Mouse (Mus musculus): ENCODE data around the gene Cdyl. TPM values are rescaled to one million over a fixed set of nuclear protein-coding genes. Genes with fewer than 3 reads are reported as not detected.
A peak's percentile ranks its signal among the peaks of the same experiment; 100 is the strongest.

Gene Cdyl
- polyA plus RNA-seq, 1 experiment, result 41.1 TPM

GRCm38 (mm10) chr13:35798645-35799044 is 139.0 kb downstream of the Cdyl start:
- no peak overlapping the region for H3K27ac ChIP-seq (ENCODE audit: insufficient read depth, low read length)
- TF ChIP-seq CTCF (IDR thresholded peaks at IDR 0.05; ENCODE audit: low read depth, low read length) (peak; percentile 62), EP300 (IDR thresholded peaks at IDR 0.05; ENCODE audit: insufficient read depth, low read depth, low read length) (no peak)
- no peaks in the 10 kb centered on the region for H3K27me3 ChIP-seq (ENCODE audit: control insufficient read depth, insufficient read depth, low read length, poor library complexity, severe bottlenecking)
- H3K9me3 ChIP-seq (replicated peaks; ENCODE audit: control insufficient read depth, insufficient read depth, low read length, poor library complexity, severe bottlenecking), result no peaks in the 10 kb centered on the region
- no peaks in the 10 kb centered on the region for H3K36me3 ChIP-seq (ENCODE audit: control insufficient read depth, insufficient read depth, low read length, poor library complexity, severe bottlenecking)
- no peak overlapping the region for H3K4me3 ChIP-seq (ENCODE audit: low read depth, low read length)
- H3K4me1 ChIP-seq (ENCODE audit: control insufficient read depth, insufficient read depth, low read length), result peaks cover 7% of the 10 kb centered on the region
- H3K9ac ChIP-seq (ENCODE audit: low read depth, poor library complexity, severe bottlenecking), result no peak overlapping the region

GRCm38 (mm10) chr13:35800270-35800669 is 140.6 kb downstream of the Cdyl start:
- TF ChIP-seq EP300 (IDR thresholded peaks at IDR 0.05; ENCODE audit: insufficient read depth, low read depth, low read length) (no peak), CTCF (IDR thresholded peaks at IDR 0.05; ENCODE audit: low read depth, low read length) (no peak), POLR2A (IDR thresholded peaks at IDR 0.05; ENCODE audit: insufficient read depth, low read length) (no peak)
- no peak overlapping the region for H3K27ac ChIP-seq (ENCODE audit: insufficient read depth, low read length)
- H3K36me3 ChIP-seq (ENCODE audit: control insufficient read depth, insufficient read depth, low read length, poor library complexity, severe bottlenecking), result no peaks in the 10 kb centered on the region
- no peaks in the 10 kb centered on the region for H3K9me3 ChIP-seq (replicated peaks; ENCODE audit: control insufficient read depth, insufficient read depth, low read length, poor library complexity, severe bottlenecking)
- no peaks in the 10 kb centered on the region for H3K27me3 ChIP-seq (ENCODE audit: control insufficient read depth, insufficient read depth, low read length, poor library complexity, severe bottlenecking)
- no peak overlapping the region for H3K4me3 ChIP-seq (ENCODE audit: low read depth, low read length)
- peaks cover 2% of the 10 kb centered on the region for H3K4me1 ChIP-seq (ENCODE audit: control insufficient read depth, insufficient read depth, low read length)
- H3K9ac ChIP-seq (ENCODE audit: low read depth, poor library complexity, severe bottlenecking), result no peak overlapping the region

GRCm38 (mm10) chr13:35805727-35806126 is 146.1 kb downstream of the Cdyl start:
- Histone ChIP-seq H3K27ac (ENCODE audit: insufficient read depth, low read length) (no peak overlapping the region), H3K9me3 (replicated peaks; ENCODE audit: control insufficient read depth, insufficient read depth, low read length, poor library complexity, severe bottlenecking) (no peaks in the 10 kb centered on the region), H3K27me3 (ENCODE audit: control insufficient read depth, insufficient read depth, low read length, poor library complexity, severe bottlenecking) (no peaks in the 10 kb centered on the region), H3K9ac (ENCODE audit: low read depth, poor library complexity, severe bottlenecking) (no peak overlapping the region), H3K4me1 (ENCODE audit: control insufficient read depth, insufficient read depth, low read length) (peaks cover 2% of the 10 kb centered on the region), H3K36me3 (ENCODE audit: control insufficient read depth, insufficient read depth, low read length, poor library complexity, severe bottlenecking) (no peaks in the 10 kb centered on the region), H3K4me3 (ENCODE audit: low read depth, low read length) (no peak overlapping the region)
- no peak for TF ChIP-seq EP300 (IDR thresholded peaks at IDR 0.05; ENCODE audit: insufficient read depth, low read depth, low read length)
- TF ChIP-seq CTCF (IDR thresholded peaks at IDR 0.05; ENCODE audit: low read depth, low read length), result no peak
- TF ChIP-seq POLR2A (IDR thresholded peaks at IDR 0.05; ENCODE audit: insufficient read depth, low read length), result no peak

GRCm38 (mm10) chr13:35806165-35806564 is 146.5 kb downstream of the Cdyl start:
- TF ChIP-seq CTCF (IDR thresholded peaks at IDR 0.05; ENCODE audit: low read depth, low read length) (no peak), EP300 (IDR thresholded peaks at IDR 0.05; ENCODE audit: insufficient read depth, low read depth, low read length) (no peak), POLR2A (IDR thresholded peaks at IDR 0.05; ENCODE audit: insufficient read depth, low read length) (no peak)
- Histone ChIP-seq H3K4me3 (ENCODE audit: low read depth, low read length) (no peak overlapping the region), H3K9me3 (replicated peaks; ENCODE audit: control insufficient read depth, insufficient read depth, low read length, poor library complexity, severe bottlenecking) (no peaks in the 10 kb centered on the region), H3K4me1 (ENCODE audit: control insufficient read depth, insufficient read depth, low read length) (peaks cover 2% of the 10 kb centered on the region), H3K36me3 (ENCODE audit: control insufficient read depth, insufficient read depth, low read length, poor library complexity, severe bottlenecking) (no peaks in the 10 kb centered on the region), H3K27me3 (ENCODE audit: control insufficient read depth, insufficient read depth, low read length, poor library complexity, severe bottlenecking) (no peaks in the 10 kb centered on the region), H3K9ac (ENCODE audit: low read depth, poor library complexity, severe bottlenecking) (no peak overlapping the region), H3K27ac (ENCODE audit: insufficient read depth, low read length) (no peak overlapping the region)

- Histone ChIP-seq H3K27me3 (ENCODE audit: control insufficient read depth, insufficient read depth, low read length, poor library complexity, severe bottlenecking) (no peaks in the 10 kb centered on the region), H3K9ac (ENCODE audit: low read depth, poor library complexity, severe bottlenecking) (no peak overlapping the region), H3K4me3 (ENCODE audit: low read depth, low read length) (no peak overlapping the region), H3K36me3 (ENCODE audit: control insufficient read depth, insufficient read depth, low read length, poor library complexity, severe bottlenecking) (no peaks in the 10 kb centered on the region), H3K9me3 (replicated peaks; ENCODE audit: control insufficient read depth, insufficient read depth, low read length, poor library complexity, severe bottlenecking) (no peaks in the 10 kb centered on the region), H3K4me1 (ENCODE audit: control insufficient read depth, insufficient read depth, low read length) (peaks cover 4% of the 10 kb centered on the region), H3K27ac (ENCODE audit: insufficient read depth, low read length) (no peak overlapping the region)
- TF ChIP-seq CTCF (IDR thresholded peaks at IDR 0.05; ENCODE audit: low read depth, low read length) (no peak), EP300 (IDR thresholded peaks at IDR 0.05; ENCODE audit: insufficient read depth, low read depth, low read length) (no peak), POLR2A (IDR thresholded peaks at IDR 0.05; ENCODE audit: insufficient read depth, low read length) (no peak)
Observed at GRCm38 (mm10) chr13:35807016-35807415, 147.4 kb downstream of the Cdyl start.

- Histone ChIP-seq H3K4me1 (ENCODE audit: control insufficient read depth, insufficient read depth, low read length) (peaks cover 4% of the 10 kb centered on the region), H3K27me3 (ENCODE audit: control insufficient read depth, insufficient read depth, low read length, poor library complexity, severe bottlenecking) (no peaks in the 10 kb centered on the region), H3K27ac (ENCODE audit: insufficient read depth, low read length) (no peak overlapping the region), H3K4me3 (ENCODE audit: low read depth, low read length) (no peak overlapping the region), H3K9me3 (replicated peaks; ENCODE audit: control insufficient read depth, insufficient read depth, low read length, poor library complexity, severe bottlenecking) (no peaks in the 10 kb centered on the region), H3K36me3 (ENCODE audit: control insufficient read depth, insufficient read depth, low read length, poor library complexity, severe bottlenecking) (no peaks in the 10 kb centered on the region), H3K9ac (ENCODE audit: low read depth, poor library complexity, severe bottlenecking) (no peak overlapping the region)
- TF ChIP-seq POLR2A (IDR thresholded peaks at IDR 0.05; ENCODE audit: insufficient read depth, low read length), result no peak
- TF ChIP-seq EP300 (IDR thresholded peaks at IDR 0.05; ENCODE audit: insufficient read depth, low read depth, low read length), result no peak
- TF ChIP-seq CTCF (IDR thresholded peaks at IDR 0.05; ENCODE audit: low read depth, low read length), result no peak
Observed at GRCm38 (mm10) chr13:35807525-35807924, 147.9 kb downstream of the Cdyl start.

Data from ES-Bruce4 (cell line).